Mouse (Mus musculus) heart, adult 2 months (tissue): ENCODE measurements around the gene Zbtb8b. TPM values are rescaled to one million over a fixed set of nuclear protein-coding genes. Genes with fewer than 3 reads are reported as not detected.
A peak's percentile ranks its signal among the peaks of the same experiment; 100 is the strongest.
"Not testable (repeated sequence)": the region's sequence is repeated elsewhere in the genome, so short reads cannot be mapped to it uniquely, and the experiment has no call there.

Source experiments
- DNase-seq, 2 experiments: peaks; one replicate each; pipeline ENCODE4 v3.0.0; 2021
- H3K27ac ChIP-seq: fragments of 200-600 bp; 2 replicates; pipeline ENCODE4 v1.8.1; 2022
- H3K27me3 ChIP-seq: fragments of 200-500 bp; 2 replicates; pipeline ENCODE4 v1.6.1; 2012; ENCODE audit warnings: mild to moderate bottlenecking, low read length, inconsistent platforms, mixed read lengths; ENCODE audit not compliant: control insufficient read depth, insufficient read depth
- H3K36me3 ChIP-seq: fragments of 200-500 bp; 2 replicates; pipeline ENCODE4 v1.6.1; 2012; ENCODE audit warnings: low read length, inconsistent platforms; ENCODE audit not compliant: control insufficient read depth, insufficient read depth
- H3K4me1 ChIP-seq: fragments of 200-500 bp; 2 replicates; pipeline ENCODE4 v1.6.1; 2011; ENCODE audit warnings: low read length; ENCODE audit not compliant: control insufficient read depth, insufficient read depth
- H3K4me3 ChIP-seq: fragments of 200-600 bp; 2 replicates; pipeline ENCODE4 v1.8.1; 2022
- H3K79me2 ChIP-seq: fragments of 200-500 bp; replicated peaks from 2 replicates; pipeline ENCODE4 v1.6.1; 2012; ENCODE audit warnings: mild to moderate bottlenecking, inconsistent platforms, low read length, moderate library complexity, mixed read lengths; ENCODE audit not compliant: control insufficient read depth, insufficient read depth
- H3K9ac ChIP-seq: fragments of 200-500 bp; 2 replicates; pipeline ENCODE4 v1.6.1; 2012; ENCODE audit warnings: low read depth, mild to moderate bottlenecking, control low read depth, inconsistent platforms, low read length, mixed read lengths
- CTCF ChIP-seq: fragments of 200-600 bp; IDR thresholded peaks from 2 replicates; pipeline ENCODE4 v1.8.1; 2022; ENCODE audit warnings: antibody characterized with exemption, mild to moderate bottlenecking, moderate library complexity
- EP300 ChIP-seq: fragments of 200-500 bp; IDR thresholded peaks from 2 replicates; pipeline ENCODE4 v1.6.1; 2011; ENCODE audit warnings: low read depth, low read length, control low read depth; ENCODE audit not compliant: insufficient read depth
- POLR2A ChIP-seq: fragments of 200-500 bp; IDR thresholded peaks from 2 replicates; pipeline ENCODE4 v1.6.1; 2011; ENCODE audit warnings: mild to moderate bottlenecking, low read depth, low read length, control low read depth; ENCODE audit not compliant: insufficient read depth
- WGBS: fragments of 180-500 bp; shearing (Covaris S2); methylation state at CpG from one replicate; pipeline ENCODE4 v1.1.7; 2018; 5-methylcytosine and 5-hydroxymethylcytosine counted together
- intact Hi-C: fragments of 180-260 bp; cut with DNase I; formaldehyde crosslinking; loops from one replicate; pipeline ENCODE4 v1.15.1; 2025
- polyA plus RNA-seq: library from polyadenylated mRNA; depleted of rRNA; stranded (reverse); fragments of >200 nt; gene quantifications from 2 replicates; pipeline ENCODE4 v1.2.3, GENCODE M21; 2012
- total RNA-seq, 2 experiments: library from RNA; stranded (reverse); gene quantifications; 2 replicates each; pipeline ENCODE4 v1.2.3; 2021

The Zbtb8b gene
- total and polyA plus RNA-seq, 3 experiments: 0.07 to 0.10 (median 0.08) TPM

- TF ChIP-seq CTCF (no peak), EP300 (no peak), POLR2A (no peak)
These were observed 6.7 kb upstream of the Zbtb8b start for GRCm38 (mm10) chr4:129447360-129447759.

GRCm38 (mm10) chr4:129441145-129441544, 492 bp upstream of the Zbtb8b start:
- H3K4me3 ChIP-seq: no peak overlapping the region
- no peak overlapping the region for H3K27ac ChIP-seq
- DNase-seq: no peak
- no peak overlapping the region for H3K9ac ChIP-seq
- WGBS: 53% methylated on average over 6 of the region's 6 CpGs
- H3K4me1 ChIP-seq: 0 out of 2 replicates have a peak, but pooled peaks cover 2% of the 10 kb centered on the region
- H3K27me3 ChIP-seq: peaks cover 8% of the 10 kb centered on the region
- no peak for TF ChIP-seq CTCF
- TF ChIP-seq EP300: no peak
- TF ChIP-seq POLR2A: no peak
- intact Hi-C loops: no loop called here
- no peaks in the 10 kb centered on the region for H3K36me3 ChIP-seq
- no peaks in the 10 kb centered on the region for H3K79me2 ChIP-seq

More at GRCm38 (mm10) chr4:129447360-129447759, 6.7 kb upstream of the Zbtb8b start:
- intact Hi-C loops: no loop called here
- Histone ChIP-seq H3K4me3 (no peak overlapping the region), H3K79me2 (no peaks in the 10 kb centered on the region), H3K27me3 (no peaks in the 10 kb centered on the region; the same call in 1 of the 2 replicates), H3K4me1 (peaks cover 3% of the 10 kb centered on the region; the same call in 1 of the 2 replicates), H3K27ac (no peak overlapping the region), H3K9ac (no peak overlapping the region), H3K36me3 (no peaks in the 10 kb centered on the region)
- 66% methylated on average over 8 of the region's 8 CpGs for WGBS
- DNase-seq: no peak

DNA sequence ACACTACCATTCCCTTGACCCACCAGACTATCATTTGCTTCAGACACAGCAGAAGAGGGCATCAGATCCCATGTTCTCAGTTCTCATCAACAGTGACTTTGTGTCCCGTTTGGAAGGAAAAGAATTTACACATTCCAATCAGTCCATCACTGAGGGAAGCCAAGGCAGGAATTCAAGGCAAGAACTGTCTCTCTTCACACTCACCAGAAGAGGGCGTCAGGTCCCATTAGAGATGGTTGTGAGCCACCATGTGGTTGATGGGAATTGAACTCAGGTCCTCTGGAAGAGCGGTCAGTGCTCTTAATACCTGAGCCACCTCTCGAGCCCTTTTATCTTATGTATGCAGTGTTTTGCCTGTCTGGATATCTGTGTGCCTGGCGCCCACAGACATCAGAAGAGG, 22.3 kb downstream of the Zbtb8b start:
- no peak for TF ChIP-seq CTCF
- TF ChIP-seq EP300: no peak
- TF ChIP-seq POLR2A: no peak
- Histone ChIP-seq H3K79me2 (no peaks in the 10 kb centered on the region), H3K27ac (no peak overlapping the region), H3K4me3 (no peak overlapping the region), H3K4me1 (no peaks in the 10 kb centered on the region), H3K27me3 (no peaks in the 10 kb centered on the region), H3K9ac (no peak overlapping the region), H3K36me3 (no peaks in the 10 kb centered on the region)
- no peak for DNase-seq
- WGBS: 72% methylated on average over 5 of the region's 5 CpGs
- intact Hi-C loops: no loop called here

GRCm38 (mm10) chr4:129416478-129416877, 24.2 kb downstream of the Zbtb8b start:
- intact Hi-C loops: no loop called here
- Histone ChIP-seq H3K27me3 (no peaks in the 10 kb centered on the region), H3K4me1 (no peaks in the 10 kb centered on the region), H3K36me3 (no peaks in the 10 kb centered on the region), H3K27ac (no peak overlapping the region), H3K79me2 (no peaks in the 10 kb centered on the region), H3K4me3 (no peak overlapping the region), H3K9ac (no peak overlapping the region)
- no peak for DNase-seq
- TF ChIP-seq POLR2A: no peak
- no peak for TF ChIP-seq CTCF
- TF ChIP-seq EP300: no peak
- WGBS: 41% methylated on average over 5 of the region's 5 CpGs

- WGBS: 92% methylated on average over 5 of the region's 5 CpGs
- H3K4me3 ChIP-seq: no peak overlapping the region
- no peaks in the 10 kb centered on the region for H3K36me3 ChIP-seq
- intact Hi-C loops: no loop called here
- TF ChIP-seq POLR2A (no peak), CTCF (0 out of 2 replicates have a peak, but pooled peaks have one; percentile 5)
- no peaks in the 10 kb centered on the region for H3K79me2 ChIP-seq
- DNase-seq: no peak
- no peak overlapping the region for H3K27ac ChIP-seq
- H3K4me1 ChIP-seq: no peaks in the 10 kb centered on the region
- H3K9ac ChIP-seq: no peak overlapping the region
- no peaks in the 10 kb centered on the region for H3K27me3 ChIP-seq
These were observed 24.8 kb downstream of the Zbtb8b start for GRCm38 (mm10) chr4:129415892-129416291.

DNA sequence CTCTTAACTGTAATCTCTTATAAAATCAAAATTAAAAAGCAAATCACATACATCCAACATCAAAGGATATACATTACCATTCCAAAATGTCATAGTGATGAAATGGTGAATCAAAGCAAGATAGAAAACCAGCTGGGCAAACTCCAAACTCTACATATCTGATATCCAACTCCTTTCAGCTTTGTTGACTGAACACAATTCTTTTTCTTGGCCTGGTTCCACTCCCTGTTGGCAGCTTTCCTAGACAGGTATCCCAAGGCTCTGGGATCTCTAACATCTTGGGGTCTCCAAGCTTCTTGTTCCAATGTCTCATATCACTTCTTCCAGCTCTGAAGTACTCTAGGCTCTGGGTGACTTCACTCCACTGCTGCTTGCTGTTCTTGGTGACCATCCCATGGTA, 29.7 kb downstream of the Zbtb8b start:
- no peaks in the 10 kb centered on the region for H3K79me2 ChIP-seq
- no peak for DNase-seq
- TF ChIP-seq POLR2A: no peak
- TF ChIP-seq EP300: no peak
- no peak for TF ChIP-seq CTCF
- H3K4me1 ChIP-seq: peaks cover 1% of the 10 kb centered on the region; the same call in 1 of the 2 replicates
- H3K27me3 ChIP-seq: no peaks in the 10 kb centered on the region
- intact Hi-C loops: no loop called here
- H3K9ac ChIP-seq: no peak overlapping the region
- no peak overlapping the region for H3K27ac ChIP-seq
- no peak overlapping the region for H3K4me3 ChIP-seq
- H3K36me3 ChIP-seq: no peaks in the 10 kb centered on the region

- intact Hi-C loops, H3K36me3 ChIP-seq, H3K9ac ChIP-seq, H3K27ac ChIP-seq, H3K4me3 ChIP-seq, H3K79me2 ChIP-seq, DNase-seq, H3K27me3 ChIP-seq, H3K4me1 ChIP-seq: not testable (repeated sequence)
- 85% methylated on average over 3 of the region's 3 CpGs for WGBS
These were observed 30.1 kb downstream of the Zbtb8b start for GRCm38 (mm10) chr4:129410532-129410931.
